Mouse (Mus musculus): ENCODE measurements at regions not wholly inside any gene's neighbourhood (a gene's known extent, or its start where the extent isn't known, plus 50 kb on each side); places are given as distances from the start of the nearest gene placed in this dataset.

DNA sequence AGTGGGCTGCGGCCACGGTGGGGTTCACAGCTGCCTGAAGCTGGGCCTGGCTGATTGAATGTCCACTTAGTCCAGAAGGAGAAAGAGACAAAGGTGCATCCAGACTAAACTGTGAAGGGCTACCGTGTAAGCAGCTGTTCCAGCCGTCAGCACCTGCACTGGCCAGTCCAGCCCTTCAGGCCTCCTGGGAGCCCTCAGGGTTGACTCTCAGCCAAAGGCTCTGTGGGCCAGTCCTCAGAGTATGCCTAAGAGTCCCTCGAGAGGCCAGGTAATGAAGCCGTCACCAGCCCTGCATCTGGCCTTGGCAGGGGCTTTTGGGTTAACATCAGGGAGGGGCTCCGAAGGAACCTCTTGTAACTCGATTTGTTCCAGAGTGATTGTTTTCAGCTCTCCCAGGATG lies 187.4 kb downstream of the Gpd2 start:
- TF ChIP-seq POLR2A (IDR thresholded peaks at IDR 0.05; ENCODE audit: borderline replicate concordance, extremely low read depth, insufficient read depth, insufficient read length, poor library complexity, severe bottlenecking): no peak
- no peak for TF ChIP-seq CTCF (IDR thresholded peaks at IDR 0.05; ENCODE audit: borderline replicate concordance, extremely low read depth, insufficient read depth, insufficient read length)

All from brain, embryonic 14.5 days (tissue).